Comparison of ENCODE assay signal across 12 mouse cellular contexts in the genomic region with DNA sequence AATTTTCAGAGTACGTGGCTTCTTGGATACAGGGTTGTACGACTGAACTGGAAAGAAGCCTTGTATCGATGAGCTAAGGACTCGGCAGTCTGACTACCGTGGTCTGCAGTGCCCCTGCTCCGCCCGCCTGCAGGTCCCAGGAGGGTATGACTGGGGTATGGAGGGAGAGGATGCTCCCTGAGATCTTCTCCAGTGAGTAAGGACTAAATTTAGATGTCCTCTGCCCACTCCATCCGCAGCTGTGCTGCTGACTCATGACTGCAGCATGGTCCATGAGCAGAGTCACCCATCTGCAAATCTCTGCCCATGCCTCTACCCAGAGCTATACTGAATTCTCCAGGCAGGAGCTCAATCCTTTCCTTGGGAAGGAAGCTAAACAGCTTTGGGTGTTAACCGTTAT. TPM values are rescaled to one million over a fixed set of nuclear protein-coding genes. Genes with fewer than 3 reads are reported as not detected.
A peak's percentile ranks its signal among the peaks of the same experiment; 100 is the strongest.
DNase-seq lines count a peak whose midpoint lies in the region; ATAC-seq lines count a peak whose summit lies in the region.
"Had no signal": no experiment of that assay in that cellular context is flagged by ENCODE, and none has a peak within 500 bp of the region (broad histone marks: within the 10 kb centered on the region; RNA-seq: fewer than 3 reads in every experiment).

No protein-coding gene starts in this region.

- H3K27ac ChIP-seq in forebrain, embryonic 12.5 days, result no peak overlapping the region
- H3K27ac ChIP-seq: forebrain, embryonic 13.5 days had no signal

- WGBS in forebrain, embryonic 12.5 days, result 81% methylated on average over 9 of the region's 9 CpGs

- DNase-seq in adrenal gland, postnatal 25 days, result peak; percentile 16
- DNase-seq in adrenal gland, postnatal 10 days, result no peak
- peak; percentile 15 for DNase-seq in 416B (ENCODE audit: low read depth)
- peak; percentile 22 for DNase-seq in gastrocnemius, postnatal 10 days
- peak; percentile 81 to 86 for DNase-seq in left cerebral cortex, adult 18-20 months (ENCODE audit: low spot score in 2 of 2)
- no peak for DNase-seq in thymus, postnatal 25 days
- DNase-seq: kidney, adult 18-20 months; lung, postnatal 4 days had no signal

- no peaks in the 10 kb centered on the region for H3K27me3 ChIP-seq in forebrain, embryonic 12.5 days
- H3K27me3 ChIP-seq: forebrain, embryonic 13.5 days had no signal

- no peak overlapping the region for H3K4me3 ChIP-seq in forebrain, embryonic 12.5 days (replicated peaks)
- H3K4me3 ChIP-seq: forebrain, embryonic 13.5 days had no signal

- ATAC-seq in erythroblast, adult 5-6 weeks (replicated peaks; ENCODE audit: low FRiP score, poor library complexity, severe bottlenecking), result no peak
- no peak for ATAC-seq in forebrain, embryonic 12.5 days (ENCODE audit: low FRiP score)
- ATAC-seq: CD4-positive, CD25-positive, alpha-beta regulatory T cell, adult 4 months; forebrain, embryonic 13.5 days had no signal

- no peaks in the 10 kb centered on the region; the same call in 1 of the 2 replicates for H3K4me1 ChIP-seq in forebrain, embryonic 12.5 days
- H3K4me1 ChIP-seq: forebrain, embryonic 13.5 days had no signal

- H3K36me3 ChIP-seq in forebrain, embryonic 12.5 days (replicated peaks), result no peaks in the 10 kb centered on the region

- H3K9me3 ChIP-seq in forebrain, embryonic 12.5 days, result no peaks in the 10 kb centered on the region
- H3K9me3 ChIP-seq: forebrain, embryonic 13.5 days had no signal

- no peak overlapping the region for H3K4me2 ChIP-seq in forebrain, embryonic 12.5 days
- H3K4me2 ChIP-seq: forebrain, embryonic 13.5 days had no signal

- no peak overlapping the region for H3K9ac ChIP-seq in forebrain, embryonic 12.5 days
- H3K9ac ChIP-seq: forebrain, embryonic 13.5 days had no signal

RNA-seq across cellular contexts. Expression of a gene that starts 46.3 kb away (rescaled TPM):
- 13.8 and 15.2 TPM in 2 replicates for total RNA-seq in adrenal gland, postnatal 25 days (2021)
- total RNA-seq in adrenal gland, postnatal 10 days (2021), result 10 to 100 TPM; 16.7 to 32.8 TPM
- total RNA-seq in gastrocnemius, postnatal 10 days (2021), result 100 to 1,000 TPM; 199 to 221 TPM
- 10 to 100 TPM; 74.7 to 78.5 TPM for total RNA-seq in left cerebral cortex, adult 18-20 months (2021)
- 0.63 and 1.5 TPM in 2 replicates for total RNA-seq in erythroblast, adult 5-6 weeks (2015; ENCODE audit: low replicate concordance)
- 5.2 and 5.9 TPM in 2 replicates for total RNA-seq in erythroblast, adult 5-6 weeks (2017; ENCODE audit: low replicate concordance)
- 12.2 and 13.8 TPM in 2 replicates for polyA plus RNA-seq in forebrain, embryonic 12.5 days (2016; fragmentation: Nextera tagmentation; extraction: Ambion mirVana)

RNA-seq across cellular contexts. Expression of a gene that starts 52.9 kb away (rescaled TPM):
- 3.9 and 4.9 TPM in 2 replicates for total RNA-seq in adrenal gland, postnatal 25 days (2021)
- 1 to 10 TPM; 5.1 to 6.6 TPM for total RNA-seq in adrenal gland, postnatal 10 days (2021)
- 1 to 10 TPM; 7.2 to 8.8 TPM for total RNA-seq in gastrocnemius, postnatal 10 days (2021)
- total RNA-seq in left cerebral cortex, adult 18-20 months (2021), result 1 to 10 TPM; 1.6 to 1.8 TPM
- total RNA-seq in erythroblast, adult 5-6 weeks (2015; ENCODE audit: low replicate concordance), result 26.3 and 43.6 TPM in 2 replicates
- 7.8 and 24.8 TPM in 2 replicates for total RNA-seq in erythroblast, adult 5-6 weeks (2017; ENCODE audit: low replicate concordance)
- polyA plus RNA-seq in forebrain, embryonic 12.5 days (2016; fragmentation: Nextera tagmentation; extraction: Ambion mirVana), result 49.7 and 50.3 TPM in 2 replicates

Comparison
In these comparisons a context has a peak if more than half of its experiments do, and no peak if none do; other contexts are left out.
1. DNase-seq: peak in adrenal gland, postnatal 25 days (single experiment), 416B (single experiment), gastrocnemius, postnatal 10 days (single experiment) and left cerebral cortex, adult 18-20 months (2 of 2); none in adrenal gland, postnatal 10 days (single experiment) and thymus, postnatal 25 days (single experiment).